Mouse (Mus musculus) hindbrain, embryonic 13.5 days (tissue): ENCODE measurements around the gene Hoxc5. TPM values are rescaled to one million over a fixed set of nuclear protein-coding genes. Genes with fewer than 3 reads are reported as not detected.

ENCODE experiments used
- ATAC-seq: fragments of 200-750 bp; cut with Nextera tagmentation; 2 replicates; pipeline ENCODE4 v1.8.0; 2017; ENCODE audit warnings: moderate TSS enrichment; ENCODE audit not compliant: low FRiP score
- H3K27ac ChIP-seq: fragments of 300-500 bp; sonication (generic); 2 replicates; pipeline ENCODE4 v1.5.1; 2015; ENCODE audit warnings: inconsistent platforms, mild to moderate bottlenecking, moderate library complexity
- H3K27me3 ChIP-seq: fragments of 300-500 bp; sonication (generic); 2 replicates; pipeline ENCODE4 v1.6.1; 2015; ENCODE audit warnings: mild to moderate bottlenecking, inconsistent platforms
- H3K36me3 ChIP-seq: fragments of 300-500 bp; sonication (generic); 2 replicates; pipeline ENCODE4 v1.6.1; 2015; ENCODE audit warnings: mild to moderate bottlenecking, inconsistent platforms
- H3K4me1 ChIP-seq: fragments of 300-500 bp; sonication (generic); replicated peaks from 2 replicates; pipeline ENCODE4 v1.6.1; 2015; ENCODE audit warnings: inconsistent platforms
- H3K4me2 ChIP-seq: fragments of 300-500 bp; sonication (generic); 2 replicates; pipeline ENCODE4 v1.6.1; 2015; ENCODE audit warnings: inconsistent platforms, mild to moderate bottlenecking, moderate library complexity
- H3K4me3 ChIP-seq: fragments of 300-500 bp; sonication (generic); 2 replicates; pipeline ENCODE4 v1.5.1; 2015; ENCODE audit warnings: mild to moderate bottlenecking, inconsistent platforms
- H3K9ac ChIP-seq: fragments of 300-500 bp; sonication (generic); 2 replicates; pipeline ENCODE4 v1.6.1; 2015; ENCODE audit warnings: mild to moderate bottlenecking, inconsistent platforms
- H3K9me3 ChIP-seq: fragments of 300-500 bp; sonication (generic); 2 replicates; pipeline ENCODE4 v1.6.1; 2016; ENCODE audit warnings: inconsistent platforms
- WGBS: fragments of 180-500 bp; shearing (Covaris S2); methylation state at CpG from one replicate; pipeline ENCODE4 v1.1.7; 2015; 5-methylcytosine and 5-hydroxymethylcytosine counted together
- polyA plus RNA-seq: library from polyadenylated mRNA; unstranded; fragments of >200 nt; fragmentation: Nextera tagmentation; extraction: Ambion mirVana; gene quantifications from 2 replicates; pipeline ENCODE4 v1.2.1, GENCODE M21; 2015

Gene Hoxc5
- polyA plus RNA-seq, 1 experiment from 2014 or later = 39.2 TPM

DNA sequence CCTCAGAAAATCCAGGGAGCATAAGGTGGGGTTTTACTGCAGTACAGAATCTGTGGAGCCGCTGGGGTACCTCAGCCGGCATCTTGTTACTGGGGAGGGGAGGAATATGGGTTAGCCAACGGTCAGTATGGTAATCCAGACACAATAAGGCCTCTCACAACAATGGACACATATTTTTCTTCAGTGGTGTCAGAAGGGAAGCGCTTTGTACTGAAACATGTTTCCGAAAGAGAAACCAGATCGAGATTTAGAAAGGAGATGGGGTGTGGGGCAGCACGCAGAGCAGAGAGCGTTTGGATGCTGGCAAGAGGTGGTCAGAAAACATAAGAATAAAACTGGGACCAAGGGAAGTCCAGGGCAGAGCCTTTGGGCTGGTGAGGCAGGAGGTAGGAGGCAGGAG lies 62.9 kb downstream of the Hoxc5 start:
- H3K36me3 ChIP-seq = no peaks in the 10 kb centered on the region
- peak overlapping the region; percentile 49 for H3K4me2 ChIP-seq
- H3K4me1 ChIP-seq = peaks cover 32% of the 10 kb centered on the region
- peak overlapping the region; percentile 94 for H3K27ac ChIP-seq
- H3K27me3 ChIP-seq = peaks cover 96% of the 10 kb centered on the region
- H3K4me3 ChIP-seq = peak overlapping the region; percentile 19
- WGBS = 5% methylated on average over 8 of the region's 8 CpGs
- H3K9ac ChIP-seq = peak overlapping the region; percentile 67
- H3K9me3 ChIP-seq = no peaks in the 10 kb centered on the region
- no peak for ATAC-seq

DNA sequence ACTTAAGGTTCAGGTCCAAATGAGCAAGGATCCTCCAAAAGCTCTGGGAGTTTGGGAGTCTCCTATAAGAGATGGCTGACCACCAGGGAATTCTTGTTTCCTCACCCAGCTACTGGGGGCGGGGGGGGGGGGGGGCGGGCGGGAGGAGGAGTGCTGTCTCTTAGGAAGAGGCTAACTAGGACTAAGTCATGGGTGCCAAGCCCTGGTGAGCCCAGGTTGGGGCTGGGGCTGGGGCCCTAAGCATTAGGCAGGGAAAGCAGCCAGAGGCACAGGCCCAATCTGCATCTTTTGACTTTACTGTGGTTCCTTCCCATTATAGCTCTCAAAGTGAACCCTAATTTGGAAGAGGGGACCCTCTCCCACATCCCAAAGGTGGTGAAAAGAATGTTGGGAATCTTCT lies 64.9 kb downstream of the Hoxc5 start:
- Histone ChIP-seq H3K27ac (peak overlapping the region; percentile 97), H3K9me3 (no peaks in the 10 kb centered on the region), H3K9ac (peak overlapping the region; percentile 60), H3K4me1 (peaks cover 28% of the 10 kb centered on the region), H3K27me3 (peaks cover 96% of the 10 kb centered on the region), H3K36me3 (no peaks in the 10 kb centered on the region), H3K4me3 (peak overlapping the region; percentile 22), H3K4me2 (peak overlapping the region; percentile 67)
- ATAC-seq = no peak
- 0% methylated on average over 3 of the region's 3 CpGs for WGBS

DNA sequence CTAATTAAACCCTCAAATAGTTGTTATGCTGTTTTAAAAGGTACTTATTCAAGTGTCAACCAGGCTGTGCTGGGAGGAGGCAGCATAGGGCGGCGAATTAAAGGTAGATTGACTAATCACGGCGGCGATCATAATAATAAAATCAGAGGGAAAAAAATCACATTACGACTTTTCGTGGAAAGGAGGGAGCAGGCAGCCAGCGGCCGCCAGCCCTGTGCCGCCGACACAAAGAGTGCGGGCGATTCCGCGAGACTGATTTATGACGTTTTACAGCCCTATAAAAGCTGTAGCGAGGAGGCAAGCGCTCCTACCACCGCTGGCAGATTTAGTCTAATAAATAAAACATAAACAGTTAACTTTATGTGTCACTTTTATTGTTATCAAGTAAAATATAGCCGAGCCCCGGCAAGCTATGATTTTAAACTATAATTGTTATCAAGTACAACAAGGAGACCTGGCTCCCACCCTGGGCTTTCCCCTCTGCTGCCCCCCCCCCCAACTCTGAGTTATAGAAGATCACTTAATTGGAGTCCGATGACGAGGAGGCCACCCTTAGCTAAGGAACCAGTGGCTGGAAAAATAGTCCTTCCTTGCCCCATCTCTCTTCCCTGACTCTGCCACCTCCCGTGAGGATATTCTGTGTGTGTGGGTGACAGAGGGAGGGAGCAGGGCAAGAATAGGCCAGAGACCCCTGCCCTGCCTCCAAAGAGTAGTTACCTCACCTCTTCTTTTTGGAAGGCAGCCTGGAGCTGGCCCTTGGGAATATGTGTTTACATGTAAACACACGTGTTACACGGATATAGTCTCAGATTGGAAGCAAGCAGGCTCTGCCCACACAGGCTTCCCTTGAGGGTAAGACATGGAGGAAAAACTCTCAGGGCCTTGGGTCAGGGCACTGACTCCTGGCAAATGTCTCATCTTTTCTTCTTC lies 65.7 kb downstream of the Hoxc5 start:
- Histone ChIP-seq H3K9ac (peak overlapping the region; percentile 60), H3K27me3 (peaks cover 96% of the 10 kb centered on the region), H3K27ac (peak overlapping the region; percentile 97), H3K36me3 (no peaks in the 10 kb centered on the region), H3K4me2 (peak overlapping the region; percentile 67), H3K4me3 (peak overlapping the region; percentile 22), H3K9me3 (no peaks in the 10 kb centered on the region), H3K4me1 (peaks cover 21% of the 10 kb centered on the region)
- ATAC-seq = no peak
- WGBS = under 1% methylated on average over 26 of the region's 26 CpGs

DNA sequence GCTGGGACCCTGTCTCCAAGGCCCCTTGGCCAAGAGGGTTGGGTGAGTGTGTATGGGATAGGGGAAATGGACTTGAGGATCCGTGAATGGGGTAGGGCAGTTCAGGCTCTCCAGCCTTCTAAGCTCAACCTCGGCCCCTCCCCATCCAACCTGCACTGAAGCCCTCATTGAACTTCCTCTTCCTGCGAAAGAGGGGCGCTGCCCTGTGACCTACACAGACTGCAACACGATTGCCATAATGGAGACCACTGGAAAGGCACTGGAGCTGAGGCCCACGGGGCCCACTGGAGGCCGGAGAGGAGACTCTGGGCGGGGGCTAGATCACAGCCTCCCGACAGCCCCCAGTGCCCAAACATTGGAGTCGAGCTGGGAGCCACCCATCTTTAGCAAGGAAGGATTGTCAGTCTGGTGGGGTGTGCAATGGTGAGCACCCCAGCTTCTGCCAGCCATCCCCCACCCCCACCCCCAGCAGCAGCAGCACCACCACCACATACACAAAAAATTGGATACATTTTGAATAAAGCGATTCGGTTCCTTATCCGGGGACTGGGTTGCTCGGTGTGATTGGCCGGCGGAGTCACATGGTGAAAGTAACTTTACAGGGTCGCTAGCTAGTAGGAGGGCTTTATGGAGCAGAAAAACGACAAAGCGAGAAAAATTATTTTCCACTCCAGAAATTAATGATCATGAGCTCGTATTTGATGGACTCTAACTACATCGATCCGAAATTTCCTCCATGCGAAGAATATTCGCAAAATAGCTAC lies 67.0 kb downstream of the Hoxc5 start:
- Histone ChIP-seq H3K4me1 (peaks cover 25% of the 10 kb centered on the region), H3K27ac (peak overlapping the region; percentile 97), H3K9me3 (no peaks in the 10 kb centered on the region), H3K36me3 (no peaks in the 10 kb centered on the region), H3K9ac (peak overlapping the region; percentile 86), H3K4me2 (peak overlapping the region; percentile 67), H3K27me3 (peaks cover 96% of the 10 kb centered on the region), H3K4me3 (peak overlapping the region; percentile 52)
- peak; percentile 60 for ATAC-seq
- under 1% methylated on average over 24 of the region's 24 CpGs for WGBS

DNA sequence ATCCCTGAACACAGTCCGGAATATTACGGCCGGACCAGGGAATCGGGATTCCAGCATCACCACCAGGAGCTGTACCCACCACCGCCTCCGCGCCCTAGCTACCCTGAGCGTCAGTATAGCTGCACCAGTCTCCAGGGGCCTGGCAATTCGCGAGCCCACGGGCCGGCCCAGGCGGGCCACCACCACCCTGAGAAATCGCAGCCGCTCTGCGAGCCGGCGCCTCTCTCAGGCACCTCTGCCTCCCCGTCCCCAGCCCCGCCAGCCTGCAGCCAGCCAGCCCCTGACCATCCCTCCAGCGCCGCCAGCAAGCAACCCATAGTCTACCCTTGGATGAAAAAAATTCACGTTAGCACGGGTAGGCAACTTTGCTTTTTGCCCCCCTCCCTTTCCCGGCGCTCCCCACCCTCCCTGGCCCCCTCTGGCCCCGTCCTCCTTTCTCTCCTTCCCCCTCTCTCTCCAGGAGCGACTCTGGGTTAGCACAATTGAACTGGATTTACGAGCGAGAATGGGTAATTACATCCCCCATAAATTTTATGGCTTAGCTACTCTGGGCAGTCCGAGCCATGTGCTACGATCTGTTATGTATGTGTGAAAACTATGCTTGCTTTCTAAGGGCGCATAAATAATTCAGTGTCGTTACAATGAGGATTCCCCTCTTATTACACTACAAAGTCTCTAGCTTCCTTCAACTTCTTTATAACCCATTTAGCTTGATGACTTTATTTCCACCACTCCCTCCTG lies 67.7 kb downstream of the Hoxc5 start:
- peaks cover 97% of the 10 kb centered on the region for H3K27me3 ChIP-seq
- WGBS = under 1% methylated on average over 34 of the region's 34 CpGs
- H3K36me3 ChIP-seq = no peaks in the 10 kb centered on the region
- peak overlapping the region; percentile 52 for H3K4me3 ChIP-seq
- peak overlapping the region; percentile 67 for H3K4me2 ChIP-seq
- peak overlapping the region; percentile 97 for H3K27ac ChIP-seq
- peaks cover 28% of the 10 kb centered on the region for H3K4me1 ChIP-seq
- peak overlapping the region; percentile 86 for H3K9ac ChIP-seq
- no peaks in the 10 kb centered on the region for H3K9me3 ChIP-seq
- ATAC-seq = peak; percentile 59

DNA sequence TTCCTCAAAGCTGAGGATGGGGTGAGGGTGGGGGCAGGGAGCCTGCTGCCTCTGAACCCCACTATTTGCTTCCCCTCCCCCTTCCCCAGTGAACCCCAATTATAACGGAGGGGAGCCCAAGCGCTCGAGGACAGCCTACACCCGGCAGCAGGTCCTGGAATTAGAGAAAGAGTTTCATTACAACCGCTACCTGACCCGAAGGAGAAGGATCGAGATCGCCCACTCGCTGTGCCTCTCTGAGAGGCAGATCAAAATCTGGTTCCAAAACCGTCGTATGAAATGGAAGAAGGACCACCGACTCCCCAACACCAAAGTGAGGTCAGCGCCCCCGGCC lies 68.3 kb downstream of the Hoxc5 start:
- peak overlapping the region; percentile 86 for H3K9ac ChIP-seq
- ATAC-seq = no peak
- peaks cover 97% of the 10 kb centered on the region for H3K27me3 ChIP-seq
- peaks cover 32% of the 10 kb centered on the region for H3K4me1 ChIP-seq
- peak overlapping the region; percentile 67 for H3K4me2 ChIP-seq
- peak overlapping the region; percentile 97 for H3K27ac ChIP-seq
- H3K4me3 ChIP-seq = peak overlapping the region; percentile 52
- 0% methylated on average over 14 of the region's 14 CpGs for WGBS
- no peaks in the 10 kb centered on the region for H3K36me3 ChIP-seq
- H3K9me3 ChIP-seq = no peaks in the 10 kb centered on the region

DNA sequence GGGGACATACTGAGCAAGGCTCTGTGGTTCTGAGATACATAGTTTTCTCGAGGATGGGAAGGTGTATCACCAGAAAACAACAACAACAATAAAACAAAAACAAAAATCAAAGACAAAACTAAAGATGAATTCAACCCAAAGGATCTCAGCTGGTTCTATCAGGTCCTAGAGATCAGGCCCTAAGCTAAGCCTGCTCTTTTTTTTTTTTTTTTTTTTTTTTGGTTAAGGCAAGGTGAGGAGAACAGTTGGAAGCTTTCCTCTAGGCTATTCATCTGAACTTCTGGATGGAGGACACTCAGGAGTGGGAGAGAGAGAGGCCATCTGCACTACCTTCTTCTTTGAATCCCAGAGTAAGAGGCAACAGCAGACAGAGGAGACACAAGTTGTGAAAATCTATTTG lies 70.3 kb downstream of the Hoxc5 start:
- no peaks in the 10 kb centered on the region for H3K9me3 ChIP-seq
- peak overlapping the region; percentile 86 for H3K9ac ChIP-seq
- peak overlapping the region; percentile 52 for H3K4me3 ChIP-seq
- H3K36me3 ChIP-seq = no peaks in the 10 kb centered on the region
- peaks cover 44% of the 10 kb centered on the region for H3K4me1 ChIP-seq
- 20% methylated on average over 1 of the region's 1 CpGs for WGBS
- peak overlapping the region; percentile 67 for H3K4me2 ChIP-seq
- H3K27me3 ChIP-seq = peaks cover 98% of the 10 kb centered on the region
- ATAC-seq = no peak
- H3K27ac ChIP-seq = peak overlapping the region; percentile 97

DNA sequence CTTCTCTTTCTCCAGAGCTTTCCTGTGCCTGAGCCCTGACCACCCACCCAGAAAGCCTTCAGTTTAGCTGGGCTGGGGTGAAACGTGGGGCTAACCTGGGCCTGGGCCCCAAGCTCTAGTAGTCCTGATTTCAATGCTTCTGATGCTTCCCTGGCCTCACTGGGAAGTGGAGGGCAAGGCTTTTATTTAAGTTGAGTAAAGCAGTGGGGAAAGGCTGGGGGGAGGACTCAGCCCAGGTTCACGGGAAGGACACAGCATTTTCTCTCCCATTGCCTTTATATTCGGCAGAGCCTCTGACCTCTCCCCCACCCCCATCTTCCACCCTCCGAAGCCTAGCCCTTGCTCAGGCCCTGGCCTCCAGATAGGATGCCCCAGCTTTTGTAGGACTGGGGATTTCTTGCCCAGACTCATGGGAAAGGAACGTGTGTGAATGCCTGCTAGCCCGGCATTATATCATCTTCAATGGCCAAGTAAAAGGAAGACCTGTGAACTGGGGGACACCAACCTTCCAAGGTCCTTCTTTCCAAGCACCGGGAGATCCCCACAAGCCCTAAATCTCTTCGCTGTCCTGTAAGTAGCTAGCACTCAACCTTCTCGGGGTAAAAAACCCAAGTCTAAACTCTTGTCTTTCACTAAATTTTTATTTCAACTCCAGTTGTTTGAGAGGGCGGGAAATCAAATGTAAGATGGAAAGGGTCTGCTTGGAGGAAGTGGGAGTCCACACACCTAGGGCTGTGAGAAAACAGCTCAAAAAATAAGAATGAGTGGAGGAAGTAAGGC lies 71.6 kb downstream of the Hoxc5 start:
- ATAC-seq = no peak
- H3K9ac ChIP-seq = peak overlapping the region; percentile 86
- 8% methylated on average over 10 of the region's 10 CpGs for WGBS
- H3K9me3 ChIP-seq = no peaks in the 10 kb centered on the region
- peaks cover 49% of the 10 kb centered on the region for H3K4me1 ChIP-seq
- no peaks in the 10 kb centered on the region for H3K36me3 ChIP-seq
- peak overlapping the region; percentile 67 for H3K4me2 ChIP-seq
- H3K27ac ChIP-seq = peak overlapping the region; percentile 97
- H3K27me3 ChIP-seq = peaks cover 99% of the 10 kb centered on the region
- peak overlapping the region; percentile 52 for H3K4me3 ChIP-seq

DNA sequence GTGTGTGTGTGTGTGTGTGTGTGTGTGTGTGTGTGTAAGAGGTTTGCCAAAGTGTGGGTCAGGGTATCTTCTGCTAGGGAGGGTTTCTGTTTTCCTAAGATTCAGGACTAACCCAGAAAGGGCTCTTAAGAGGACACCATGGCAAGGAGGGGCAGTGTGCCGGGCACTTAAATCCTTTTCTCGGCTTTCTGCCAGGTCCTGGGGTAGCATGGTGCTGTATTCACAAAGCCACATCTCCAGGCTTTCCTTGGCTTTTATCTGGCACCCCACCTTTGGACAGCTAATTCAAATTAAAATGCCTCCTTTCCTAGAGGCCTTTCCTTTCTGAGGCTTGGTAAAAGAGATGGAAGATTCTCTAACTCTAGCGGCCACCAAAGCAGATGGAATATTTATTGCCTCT lies 72.4 kb downstream of the Hoxc5 start:
- peaks cover 98% of the 10 kb centered on the region for H3K27me3 ChIP-seq
- no peaks in the 10 kb centered on the region for H3K9me3 ChIP-seq
- no peak for ATAC-seq
- peaks cover 46% of the 10 kb centered on the region for H3K4me1 ChIP-seq
- peak overlapping the region; percentile 86 for H3K9ac ChIP-seq
- peak overlapping the region; percentile 97 for H3K27ac ChIP-seq
- H3K36me3 ChIP-seq = no peaks in the 10 kb centered on the region
- peak overlapping the region; percentile 52 for H3K4me3 ChIP-seq
- 4% methylated on average over 3 of the region's 3 CpGs for WGBS
- H3K4me2 ChIP-seq = peak overlapping the region; percentile 67

DNA sequence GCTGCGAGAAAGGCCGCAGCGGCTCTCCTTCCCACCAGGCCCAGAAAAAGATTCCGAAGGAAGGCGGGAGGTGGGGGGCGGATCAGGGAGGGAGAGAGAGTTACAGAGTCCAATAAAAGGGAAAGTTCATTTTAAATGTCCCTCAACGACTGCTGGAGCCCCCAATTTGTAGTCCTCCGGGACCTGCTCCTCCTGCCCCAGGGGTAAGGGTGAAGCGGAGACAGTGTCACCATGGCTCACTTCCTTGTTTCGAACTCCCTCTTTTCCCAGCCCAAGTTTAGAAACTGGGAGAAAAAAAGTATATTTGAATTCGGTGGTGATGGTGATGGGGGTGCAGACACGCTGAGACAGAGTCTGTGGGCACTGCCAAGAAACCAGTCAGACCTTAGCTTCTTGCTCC lies 73.4 kb downstream of the Hoxc5 start:
- Histone ChIP-seq H3K27ac (peak overlapping the region; percentile 97), H3K36me3 (no peaks in the 10 kb centered on the region), H3K9me3 (no peaks in the 10 kb centered on the region), H3K27me3 (peaks cover 94% of the 10 kb centered on the region), H3K4me2 (peak overlapping the region; percentile 67), H3K4me1 (peaks cover 46% of the 10 kb centered on the region), H3K9ac (peak overlapping the region; percentile 86), H3K4me3 (peak overlapping the region; percentile 52)
- 2% methylated on average over 12 of the region's 12 CpGs for WGBS
- no peak for ATAC-seq

DNA sequence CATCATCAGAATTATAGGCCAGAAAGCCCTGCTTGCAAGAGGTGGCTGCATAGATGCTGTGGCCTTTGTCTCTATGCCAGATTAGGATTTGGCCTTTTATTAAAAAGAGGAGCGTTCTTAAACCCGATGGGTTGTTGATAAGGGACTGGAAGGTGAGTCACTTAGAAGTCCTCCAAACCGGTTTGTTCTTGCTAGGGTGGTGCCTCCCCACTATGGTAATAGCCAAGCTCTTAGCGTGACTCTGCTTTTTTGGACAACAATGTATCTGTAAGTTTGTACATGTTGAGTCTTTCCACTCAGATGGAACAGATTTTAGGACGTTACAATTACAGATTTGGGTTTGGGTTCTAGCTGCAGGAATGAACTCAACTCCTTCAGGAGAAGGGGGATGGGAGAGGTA lies 74.4 kb downstream of the Hoxc5 start:
- peaks cover 90% of the 10 kb centered on the region for H3K27me3 ChIP-seq
- peak overlapping the region; percentile 97 for H3K27ac ChIP-seq
- H3K36me3 ChIP-seq = no peaks in the 10 kb centered on the region
- peak overlapping the region; percentile 67 for H3K4me2 ChIP-seq
- H3K4me3 ChIP-seq = peak overlapping the region; percentile 52; the same call in 1 of the 2 replicates
- ATAC-seq = no peak
- peaks cover 46% of the 10 kb centered on the region for H3K4me1 ChIP-seq
- H3K9ac ChIP-seq = peak overlapping the region; percentile 86
- WGBS = 17% methylated on average over 5 of the region's 5 CpGs
- no peaks in the 10 kb centered on the region for H3K9me3 ChIP-seq
